Mouse (Mus musculus) forebrain, postnatal 0 days (tissue): Measurements from ENCODE around the gene Gm9913. TPM values are rescaled to one million over a fixed set of nuclear protein-coding genes. Genes with fewer than 3 reads are reported as not detected.

Experiments used
- ATAC-seq: fragments of 200-750 bp; cut with Nextera tagmentation; 2 replicates; pipeline ENCODE4 v1.8.0; 2017; ENCODE audit warnings: mild to moderate bottlenecking, moderate library complexity
- DNase-seq: peaks from one replicate; pipeline ENCODE4 v3.0.0-alpha.2; 2015
- H3K27ac ChIP-seq: fragments of 300-500 bp; sonication (generic); 2 replicates; pipeline ENCODE4 v1.5.1; 2014; ENCODE audit warnings: low read depth, mild to moderate bottlenecking, antibody characterized with exemption, low read length, moderate library complexity, mixed read lengths
- H3K27me3 ChIP-seq: fragments of 300-500 bp; sonication (generic); 2 replicates; pipeline ENCODE4 v1.6.1; 2014; ENCODE audit warnings: mild to moderate bottlenecking, low read length, mixed read lengths; ENCODE audit not compliant: insufficient read depth
- H3K36me3 ChIP-seq: fragments of 300-500 bp; sonication (generic); 2 replicates; pipeline ENCODE4 v1.6.1; 2014; ENCODE audit warnings: mild to moderate bottlenecking, moderate library complexity; ENCODE audit not compliant: insufficient read depth
- H3K4me1 ChIP-seq: fragments of 300-500 bp; sonication (generic); 2 replicates; pipeline ENCODE4 v1.6.1; 2014; ENCODE audit warnings: antibody characterized with exemption; ENCODE audit not compliant: insufficient read depth
- H3K4me2 ChIP-seq: fragments of 300-500 bp; sonication (generic); 2 replicates; pipeline ENCODE4 v1.6.1; 2014; ENCODE audit warnings: low read depth, mild to moderate bottlenecking, moderate library complexity
- H3K4me3 ChIP-seq: fragments of 300-500 bp; sonication (generic); 2 replicates; pipeline ENCODE4 v1.5.1; 2014; ENCODE audit warnings: low read depth, low read length, mixed read lengths
- H3K9ac ChIP-seq: fragments of 300-500 bp; sonication (generic); 2 replicates; pipeline ENCODE4 v1.6.1; 2014; ENCODE audit warnings: mild to moderate bottlenecking
- H3K9me3 ChIP-seq: fragments of 300-500 bp; sonication (generic); 2 replicates; pipeline ENCODE4 v1.6.1; 2016; ENCODE audit warnings: low read length
- CTCF ChIP-seq: sonication (generic); IDR thresholded peaks from 2 replicates; pipeline ENCODE4 v1.5.1; 2016; ENCODE audit warnings: antibody characterized with exemption, control low read depth, low read depth
- WGBS: fragments of 180-500 bp; shearing (Covaris S2); extraction: QIAGEN DNeasy Blood & Tissue Kit; methylation state at CpG from one replicate; pipeline ENCODE4 v1.1.7; 2014; 5-methylcytosine and 5-hydroxymethylcytosine counted together
- polyA plus RNA-seq: library from polyadenylated mRNA; unstranded; fragments of >200 nt; fragmentation: Nextera tagmentation; extraction: Ambion mirVana; gene quantifications from 2 replicates; pipeline ENCODE4 v1.2.1, GENCODE M21; 2015
- total RNA-seq: library from RNA; depleted of rRNA; stranded (reverse); fragments of >200 nt; gene quantifications from 2 replicates; pipeline ENCODE4 v1.2.3, GENCODE M21; 2014; rRNA removed

Gene Gm9913
- total and polyA plus RNA-seq, 2 experiments from 2014 or later = 0.05 to 0.23 TPM

DNA sequence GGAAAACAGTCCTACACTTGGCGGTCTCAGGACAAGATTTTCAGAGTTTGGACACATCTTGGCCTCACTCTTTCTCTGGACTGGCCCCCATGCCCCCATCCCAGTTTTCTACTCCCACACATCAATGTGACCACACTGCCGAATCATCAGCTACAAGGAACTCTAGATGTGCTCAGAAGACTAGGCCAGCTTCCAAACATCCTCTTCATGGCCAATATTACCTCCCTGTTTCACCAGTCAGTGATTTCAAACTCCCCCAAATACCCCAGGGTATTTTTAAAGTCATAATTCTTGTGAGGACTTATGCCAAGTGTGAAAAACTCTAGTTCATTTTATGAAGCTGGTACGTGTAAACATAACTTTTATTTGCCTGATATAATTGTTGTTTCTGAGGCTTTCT lies 40.1 kb downstream of the Gm9913 start:
- H3K9ac ChIP-seq = no peak overlapping the region
- no peaks in the 10 kb centered on the region for H3K27me3 ChIP-seq
- TF ChIP-seq CTCF = no peak
- no peaks in the 10 kb centered on the region for H3K4me1 ChIP-seq
- H3K9me3 ChIP-seq = no peaks in the 10 kb centered on the region
- WGBS = 93% methylated on average over 3 of the region's 3 CpGs
- no peak overlapping the region for H3K4me3 ChIP-seq
- no peak overlapping the region for H3K4me2 ChIP-seq
- no peak overlapping the region for H3K27ac ChIP-seq
- no peaks in the 10 kb centered on the region for H3K36me3 ChIP-seq
- DNase-seq (no peak), ATAC-seq (no peak)

DNA sequence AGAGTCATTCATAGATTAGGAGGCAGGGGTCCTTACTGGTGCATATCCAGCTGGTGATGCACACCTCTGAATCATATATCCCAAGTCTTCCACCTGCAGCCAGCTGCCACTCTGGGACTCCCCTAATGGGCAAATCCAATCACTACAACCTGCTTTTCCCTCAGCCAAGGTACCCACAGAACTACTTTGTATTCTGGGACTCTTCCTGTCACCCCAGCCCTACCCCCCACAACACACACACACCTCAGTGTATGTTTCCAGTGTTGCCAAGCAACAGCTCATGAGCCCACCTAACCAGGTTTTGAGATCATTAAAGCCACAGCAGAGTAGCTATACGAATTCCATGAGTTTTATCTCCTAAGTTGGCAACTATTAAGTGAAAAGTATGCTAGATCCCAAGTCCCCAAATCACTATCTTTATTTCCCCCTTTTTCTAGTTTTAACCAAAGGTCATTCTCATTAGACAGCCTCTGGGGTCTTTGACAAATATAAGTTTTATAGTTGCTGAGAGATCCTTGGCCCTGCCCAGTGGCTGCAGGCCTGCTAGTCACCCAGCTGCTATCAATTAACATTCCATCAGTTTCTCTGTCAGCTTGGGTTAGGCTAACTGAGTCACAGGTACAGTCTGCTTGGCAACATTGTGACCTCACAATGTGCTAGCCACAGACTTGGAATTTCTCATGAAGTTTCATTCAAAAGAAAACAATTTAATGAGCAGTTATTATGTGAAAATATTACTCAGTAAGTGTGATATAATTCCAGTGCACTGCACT lies 44.1 kb downstream of the Gm9913 start:
- Histone ChIP-seq H3K4me1 (no peaks in the 10 kb centered on the region), H3K36me3 (no peaks in the 10 kb centered on the region), H3K27ac (no peak overlapping the region), H3K4me2 (no peak overlapping the region), H3K9me3 (no peaks in the 10 kb centered on the region), H3K27me3 (no peaks in the 10 kb centered on the region), H3K9ac (no peak overlapping the region), H3K4me3 (no peak overlapping the region)
- TF ChIP-seq CTCF = no peak
- ATAC-seq = no peak
- no peak for DNase-seq
- WGBS = 61% methylated on average over 1 of the region's 1 CpGs

DNA sequence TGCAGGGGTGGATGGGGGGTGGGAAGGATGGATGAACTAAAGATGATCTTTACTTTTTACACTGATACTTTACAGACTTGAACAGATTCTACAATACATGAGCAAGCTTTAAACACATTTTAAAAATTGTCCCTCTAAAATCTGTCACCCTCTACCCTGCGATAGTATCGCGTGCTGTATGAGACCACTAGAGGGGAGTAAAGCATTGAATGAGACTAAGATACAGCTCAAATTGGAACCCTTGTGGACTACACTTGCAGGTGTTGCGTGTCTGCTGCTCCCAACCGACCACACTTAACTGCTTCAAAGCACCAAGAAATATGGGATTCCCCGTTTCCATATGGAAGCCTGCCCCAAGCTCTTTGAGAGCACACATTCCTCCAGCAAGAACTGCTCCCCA lies 50.9 kb downstream of the Gm9913 start:
- 79% methylated on average over 6 of the region's 6 CpGs for WGBS
- DNase-seq (no peak), ATAC-seq (no peak)
- H3K27ac ChIP-seq = no peak overlapping the region
- no peaks in the 10 kb centered on the region for H3K27me3 ChIP-seq
- 0 out of 2 replicates have a peak, but pooled peaks cover 6% of the 10 kb centered on the region for H3K9me3 ChIP-seq
- TF ChIP-seq CTCF = peak; percentile 32; the same call in 1 of the 2 replicates
- H3K4me3 ChIP-seq = no peak overlapping the region
- no peaks in the 10 kb centered on the region for H3K4me1 ChIP-seq
- no peaks in the 10 kb centered on the region for H3K36me3 ChIP-seq
- no peak overlapping the region for H3K9ac ChIP-seq
- H3K4me2 ChIP-seq = no peak overlapping the region

Other genes starting within 250 kb of the Gm9913 start
- gene Fbn1, start 2.9 kb downstream of the Gm9913 start, total RNA-seq = 10.7 and 16.7 TPM in 2 replicates
- 1.1 and 1.7 TPM in 2 replicates for gene Fbn1, start 2.9 kb downstream of the Gm9913 start, polyA plus RNA-seq
- 2.2 and 2.4 TPM in 2 replicates for gene Cep152, start 120.0 kb downstream of the Gm9913 start, total RNA-seq
- gene Cep152, start 120.0 kb downstream of the Gm9913 start, polyA plus RNA-seq = 0.92 and 1.4 TPM in 2 replicates
- gene Eid1, start 168.0 kb downstream of the Gm9913 start, total RNA-seq = 575 and 636 TPM in 2 replicates
- 454 and 459 TPM in 2 replicates for gene Eid1, start 168.0 kb downstream of the Gm9913 start, polyA plus RNA-seq
- gene Shc4, start 219.1 kb downstream of the Gm9913 start, total RNA-seq = 4.3 and 6.8 TPM in 2 replicates
- gene Shc4, start 219.1 kb downstream of the Gm9913 start, polyA plus RNA-seq = 0.79 and 2.5 TPM in 2 replicates